Mouse (Mus musculus) adrenal gland, postnatal 36 days (tissue): ENCODE results near the gene Runx1. TPM values are rescaled to one million over a fixed set of nuclear protein-coding genes. Genes with fewer than 3 reads are reported as not detected.

Experiments
- DNase-seq, 2 experiments: peaks; one replicate each; pipeline ENCODE4 v3.0.0; 2021; ENCODE audit warnings: mixed read lengths in 1 of 2
- long read RNA-seq, 2 experiments: library from polyadenylated mRNA; stranded (forward); transcript quantifications; one replicate each; pipeline ENCODE4 v2.0.0; 2021; ENCODE audit warnings: borderline sequencing depth in 2 of 2
- total RNA-seq, 2 experiments: library from RNA; stranded (reverse); gene quantifications; 2 replicates each; pipeline ENCODE4 v1.2.3; 2021

Runx1 gene
- 1 to 10 TPM; 3.3 to 5.6 TPM for total RNA-seq
- long read RNA-seq, experiment 1: 0 reads
- long read RNA-seq, experiment 2: 0 reads

DNA sequence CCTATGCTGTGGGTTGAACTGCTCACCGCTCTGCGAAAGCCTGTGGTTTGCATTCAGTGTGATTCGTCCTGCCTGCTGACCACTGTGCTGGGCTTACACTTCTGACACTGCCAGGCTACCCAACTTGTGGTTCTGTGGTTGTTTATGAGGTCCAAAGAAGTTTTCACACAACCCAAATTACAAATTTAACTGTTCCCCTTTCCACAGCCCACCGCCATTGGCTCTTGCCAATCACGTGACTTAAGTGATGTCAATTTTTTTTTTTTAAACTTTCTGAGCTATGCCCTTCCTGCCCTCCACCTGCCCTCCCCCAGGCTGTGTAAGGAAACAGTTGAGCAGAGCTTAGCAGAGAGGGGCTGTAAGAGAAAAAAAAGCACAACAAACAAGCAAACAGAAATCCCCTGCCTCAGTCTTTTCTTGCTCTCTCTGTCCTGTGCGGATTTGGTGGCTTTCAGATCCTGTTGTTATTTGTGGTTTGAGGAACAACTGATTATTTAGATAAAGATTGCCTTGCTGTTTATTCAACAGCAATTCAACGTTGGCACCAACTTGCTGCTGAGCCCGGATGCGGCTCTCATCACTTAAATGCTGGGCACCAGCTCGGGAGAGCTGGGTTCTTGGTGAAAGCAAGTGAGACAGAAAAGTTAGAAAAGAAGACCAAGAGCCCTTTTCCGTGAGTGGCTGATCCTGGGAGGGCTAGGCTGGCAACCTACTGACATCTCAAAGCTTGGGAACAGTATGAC, at the start of gene Runx1:
TSS of gene Runx1 (minus strand) at position 242 of the 743 bp plus-strand sequence.
- DNase-seq: no peak

DNA sequence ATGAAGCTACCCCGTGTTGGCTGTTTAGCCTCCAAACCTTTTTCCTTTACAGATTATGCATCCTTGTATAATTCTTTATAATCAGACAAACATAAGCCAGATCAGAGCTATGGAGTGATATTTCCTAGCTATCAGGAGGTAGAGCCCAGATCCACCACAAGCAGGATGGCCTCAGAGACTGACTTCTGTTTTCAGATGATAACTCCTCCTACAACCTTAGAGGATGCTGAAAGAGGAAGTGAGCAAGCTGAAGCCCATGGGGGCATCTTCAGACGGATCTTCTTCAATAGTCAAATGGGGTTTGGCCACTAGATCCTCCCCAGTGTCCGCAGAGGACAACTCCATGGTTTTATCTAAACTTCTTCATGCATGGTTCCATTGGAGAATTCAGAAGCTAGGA, 48.1 kb upstream of the Runx1 start:
- DNase-seq: no peak

DNA sequence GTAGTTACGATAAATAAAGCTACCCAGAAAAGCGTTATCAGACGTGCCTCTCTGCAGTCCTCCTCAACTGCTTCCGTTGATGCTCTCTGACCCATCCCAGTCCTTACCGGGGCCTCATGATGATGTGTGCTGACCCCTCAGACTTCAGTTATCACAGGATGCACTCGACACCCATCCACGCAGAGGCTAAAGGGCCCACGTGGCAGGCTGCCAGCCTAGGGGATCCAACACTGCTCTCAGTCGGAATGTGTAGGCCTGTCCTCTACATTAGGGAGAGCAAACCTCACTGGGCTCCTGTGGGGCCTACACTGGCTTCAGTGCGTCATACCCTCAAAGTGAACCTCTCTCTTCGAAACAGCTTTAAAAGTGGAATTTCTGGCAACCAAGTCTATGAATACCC, 45.8 kb upstream of the Runx1 start:
- DNase-seq: no peak

DNA sequence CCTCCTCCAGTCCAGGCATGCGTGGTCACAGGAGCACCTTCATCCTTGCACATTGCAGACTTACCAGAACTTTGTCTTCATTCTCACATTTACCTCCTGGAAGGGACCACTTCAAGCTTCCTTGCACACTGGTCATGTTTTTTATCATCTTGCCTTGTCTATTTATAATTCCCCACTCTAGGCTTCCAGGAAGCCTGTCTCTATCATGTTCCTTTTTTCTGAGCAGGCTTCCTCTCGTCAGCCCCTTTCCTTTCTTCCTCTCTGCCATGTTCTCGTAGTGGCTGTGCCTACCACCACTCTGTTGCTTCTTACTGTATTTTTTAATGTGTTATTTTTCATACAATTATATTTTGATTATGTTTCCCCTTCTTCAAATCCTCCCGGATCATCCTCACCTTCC, 42.6 kb upstream of the Runx1 start:
- no peak for DNase-seq

DNA sequence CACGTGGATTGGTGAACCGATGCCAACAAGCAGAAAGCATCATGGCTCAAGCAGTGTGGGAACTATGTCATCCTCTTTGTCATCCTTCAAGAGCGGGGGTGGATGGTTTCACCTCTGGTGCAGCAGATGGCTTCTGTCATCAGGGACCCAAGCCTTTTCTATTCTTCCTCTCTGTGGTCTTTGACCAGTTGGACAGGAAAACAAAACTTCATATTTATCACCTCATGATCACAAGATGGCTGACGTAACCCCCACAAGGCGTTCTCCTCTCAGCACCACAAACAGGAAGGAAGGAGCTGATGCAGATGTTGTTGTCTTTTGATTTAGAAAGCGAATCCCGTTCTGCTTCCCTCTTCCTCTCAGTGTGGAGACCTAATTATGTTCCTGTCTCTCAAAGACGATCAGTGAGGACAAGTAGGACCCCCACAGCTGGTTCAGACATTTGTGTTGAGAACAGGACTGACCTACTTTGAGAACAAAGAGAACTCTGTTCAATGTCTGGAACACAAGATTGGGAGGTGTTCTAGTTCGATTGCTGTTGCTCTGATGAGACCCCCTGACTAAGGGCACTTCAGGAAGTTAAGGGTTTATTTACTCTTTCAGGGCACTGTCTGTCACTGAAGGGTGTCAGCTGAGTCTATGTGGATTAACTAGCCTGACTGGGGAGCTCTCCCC, 41.4 kb upstream of the Runx1 start:
- no peak for DNase-seq

DNA sequence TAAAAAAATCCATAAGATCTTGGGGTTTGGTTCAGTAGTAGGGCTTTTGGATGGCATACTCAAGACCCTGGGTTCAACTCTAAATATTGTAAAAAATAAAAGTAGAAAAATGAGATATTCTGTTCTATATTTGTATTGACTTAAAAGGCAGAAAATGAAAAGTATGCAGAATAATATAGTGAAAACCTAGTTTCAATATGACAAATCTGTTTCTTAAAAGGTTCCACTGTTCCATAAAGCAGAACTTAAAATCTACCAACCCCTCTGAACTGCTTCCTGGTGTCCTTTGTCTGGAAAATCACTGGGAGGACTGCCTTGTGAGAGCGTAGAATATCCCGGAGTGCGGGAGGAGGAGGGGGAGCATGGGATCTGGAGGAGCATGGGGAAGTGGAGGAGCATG, 39.4 kb upstream of the Runx1 start:
- no peak for DNase-seq

DNA sequence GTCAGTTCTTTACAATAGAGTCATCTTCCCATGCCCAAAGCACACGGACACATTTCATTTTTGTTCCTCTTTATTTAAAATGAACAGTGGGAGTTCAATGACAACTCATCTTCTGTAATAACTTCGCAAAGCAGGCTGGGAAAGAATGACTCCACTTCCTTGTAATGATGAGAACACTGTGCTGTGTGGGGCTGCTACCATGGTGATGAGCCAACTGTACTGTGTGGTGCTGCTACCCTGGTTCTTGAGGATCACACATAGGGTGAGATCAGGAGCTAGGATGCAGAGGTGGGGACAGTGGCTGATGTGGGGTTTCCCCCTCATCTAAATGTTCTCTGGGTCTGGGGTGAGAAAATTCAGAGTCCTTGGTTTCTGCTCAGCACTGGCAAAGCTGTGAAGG, 38.2 kb upstream of the Runx1 start:
- DNase-seq: no peak

DNA sequence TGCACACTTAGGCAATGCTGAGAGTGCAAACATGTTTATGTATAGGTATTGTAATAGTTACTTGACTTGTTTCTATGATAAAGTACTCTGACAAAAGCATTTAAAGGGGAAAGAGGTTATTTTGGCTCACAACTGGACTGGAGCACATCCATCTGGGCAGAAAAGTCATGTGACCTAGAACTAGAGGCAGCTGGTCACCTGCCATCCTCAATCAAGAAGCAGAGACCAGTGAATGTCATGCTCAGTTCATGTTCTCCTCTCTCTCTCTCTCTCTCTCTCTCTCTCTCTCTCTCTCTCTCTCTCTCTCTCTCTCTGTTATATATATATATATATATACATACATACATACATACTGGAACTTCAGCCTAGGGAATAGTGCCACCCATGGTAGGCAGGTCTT, 37.2 kb upstream of the Runx1 start:
- DNase-seq: no peak

DNA sequence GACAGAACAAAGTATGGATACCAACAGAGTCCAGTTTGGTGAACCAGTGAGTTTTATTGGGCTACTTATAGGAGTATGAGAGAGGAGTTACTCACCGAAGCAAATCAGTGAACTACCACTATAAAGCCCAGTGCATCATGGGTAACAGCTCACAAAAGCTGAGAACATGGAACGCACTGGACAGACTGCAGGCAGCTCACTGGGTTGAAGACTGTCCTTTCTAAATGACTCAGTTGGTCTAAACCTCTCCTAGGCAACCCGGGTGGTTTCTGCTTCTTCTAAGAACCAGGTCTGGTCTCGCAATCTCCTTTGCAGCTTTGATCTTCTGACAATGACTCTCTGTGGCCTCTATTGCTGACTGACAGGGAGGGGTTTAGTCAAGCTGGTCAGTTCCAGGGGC, 36.5 kb upstream of the Runx1 start:
- DNase-seq: no peak

GRCm38 (mm10) chr16:92861571-92861970, 35.6 kb upstream of the Runx1 start:
- DNase-seq: no peak

GRCm38 (mm10) chr16:92860649-92861048, 34.7 kb upstream of the Runx1 start:
- DNase-seq: no peak

DNA sequence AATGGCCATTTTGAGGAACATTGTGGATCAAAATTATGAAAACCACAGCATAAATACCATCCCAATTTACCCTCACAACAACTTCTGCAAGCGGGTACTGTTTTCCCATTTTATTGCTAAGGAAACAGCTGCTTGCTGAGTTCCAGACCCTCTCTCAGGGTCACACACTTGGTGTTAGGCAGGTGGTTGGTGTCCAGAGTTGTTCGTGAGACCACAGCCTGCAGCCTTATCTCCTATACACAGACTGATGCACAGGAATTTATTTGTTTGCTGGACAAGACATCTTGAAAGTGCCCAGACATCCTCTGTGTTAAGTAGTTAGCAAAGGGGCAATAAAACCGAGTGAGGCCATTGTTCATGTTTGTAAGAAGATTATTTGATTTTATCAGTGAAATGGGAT, 30.8 kb upstream of the Runx1 start:
- DNase-seq: no peak

DNA sequence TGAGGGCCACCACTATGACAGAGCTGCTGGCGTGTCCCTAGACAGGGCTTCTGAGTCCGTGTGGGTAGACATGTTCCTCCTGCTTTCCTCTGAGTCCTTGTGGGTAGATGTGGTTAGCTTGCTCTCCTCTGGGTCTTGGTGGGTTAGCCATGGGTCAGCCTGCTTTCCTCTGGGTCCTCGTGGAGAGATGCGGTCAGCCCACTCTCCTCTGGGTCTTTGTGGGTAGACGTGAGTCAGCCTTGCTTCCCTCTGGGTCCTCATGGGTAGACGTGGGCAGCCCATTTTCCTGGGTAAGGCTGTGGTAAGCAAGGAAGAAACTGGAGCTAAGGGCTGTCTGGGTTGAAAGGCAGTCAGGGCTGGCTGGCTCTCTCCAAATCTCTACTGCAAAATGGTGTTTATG, 26.3 kb upstream of the Runx1 start:
- no peak for DNase-seq

DNA sequence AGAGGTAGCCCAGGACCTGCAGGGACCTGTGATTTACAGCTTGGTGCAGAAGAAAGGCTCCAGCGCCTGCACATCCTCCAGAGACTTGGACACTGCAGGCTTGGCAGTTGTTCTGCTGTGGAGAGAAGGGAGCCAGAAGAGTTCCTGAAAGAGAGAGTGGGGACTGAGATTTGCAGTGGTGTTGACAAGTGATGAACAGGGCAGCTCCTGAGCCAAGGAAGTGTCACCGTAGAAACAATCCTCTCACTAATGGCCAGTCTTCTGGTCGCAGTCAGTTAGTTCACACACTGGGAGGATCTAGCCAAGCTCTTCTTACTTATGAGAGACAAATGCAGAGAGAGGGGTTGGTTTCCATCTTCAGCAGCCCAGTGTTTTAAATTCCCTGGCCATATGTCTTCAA, 24.5 kb upstream of the Runx1 start:
- DNase-seq: no peak

GRCm38 (mm10) chr16:92847762-92848300, 21.9 kb upstream of the Runx1 start:
- DNase-seq: peak; percentile 32 to 50

DNA sequence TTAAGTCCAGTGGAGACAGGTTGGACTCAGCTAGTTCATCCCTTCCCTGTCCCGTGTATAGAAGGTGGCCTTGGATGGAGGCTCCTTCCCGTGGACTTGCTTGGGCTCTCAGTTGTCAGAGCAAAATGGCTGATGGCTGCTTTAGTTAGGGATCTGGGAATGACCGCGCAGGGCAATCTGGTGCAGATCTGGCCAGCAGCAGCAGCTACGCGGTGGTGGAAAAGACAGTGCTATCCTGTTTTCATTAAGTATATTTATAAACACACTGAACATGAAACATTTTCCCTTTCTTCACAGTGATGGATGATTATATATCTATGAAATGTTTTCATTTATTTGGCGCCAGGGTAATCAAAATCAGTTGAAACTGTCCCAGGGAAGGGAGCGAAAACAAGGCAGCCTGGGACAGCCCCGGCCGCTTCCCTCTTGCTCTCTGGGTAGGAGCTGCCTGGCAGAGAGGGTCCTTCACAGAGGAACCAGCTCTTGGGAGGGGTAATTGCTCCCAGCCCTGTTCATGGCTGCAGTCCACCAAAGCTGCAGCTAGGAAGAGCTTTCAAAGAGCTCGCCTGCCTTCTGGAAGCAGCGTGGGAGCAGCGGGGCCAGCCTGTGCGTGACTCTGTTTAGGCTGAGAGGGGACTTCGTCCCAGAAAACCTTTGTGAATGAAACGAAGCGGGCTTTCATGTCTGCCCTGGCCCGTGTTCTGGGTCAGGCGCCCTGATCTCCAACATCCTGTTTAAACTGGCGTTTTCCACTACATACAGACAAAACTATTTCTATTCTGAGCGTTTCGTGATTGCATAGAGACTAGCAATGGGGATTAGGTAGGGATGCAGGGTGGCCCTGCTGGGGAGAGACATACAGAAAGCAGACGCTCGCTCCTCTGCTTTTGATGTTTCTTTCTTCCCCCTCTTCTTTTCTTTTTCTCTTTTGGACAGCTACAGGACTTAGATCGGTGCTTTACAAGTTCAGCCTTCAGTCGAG, 19.6 kb upstream of the Runx1 start:
- DNase-seq: no peak

DNA sequence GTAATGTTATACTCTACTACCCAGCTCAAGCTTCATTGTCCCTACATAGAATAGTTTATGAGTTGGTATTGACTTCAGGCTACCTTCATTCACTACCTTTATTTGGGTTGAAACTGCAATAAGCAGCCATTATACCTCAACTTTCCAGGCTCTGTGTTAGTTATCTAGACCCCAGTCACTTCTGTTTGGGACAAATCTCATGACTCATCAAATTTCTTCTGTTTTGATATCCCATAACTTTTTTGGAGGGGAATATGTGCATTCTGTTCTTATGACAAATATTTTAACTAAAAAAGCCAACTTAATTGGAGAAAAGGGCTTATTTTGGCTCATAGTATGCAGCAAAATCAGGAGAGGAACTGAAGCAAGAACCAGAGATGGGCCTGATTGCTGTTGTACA, 12.8 kb upstream of the Runx1 start:
- DNase-seq: no peak

DNA sequence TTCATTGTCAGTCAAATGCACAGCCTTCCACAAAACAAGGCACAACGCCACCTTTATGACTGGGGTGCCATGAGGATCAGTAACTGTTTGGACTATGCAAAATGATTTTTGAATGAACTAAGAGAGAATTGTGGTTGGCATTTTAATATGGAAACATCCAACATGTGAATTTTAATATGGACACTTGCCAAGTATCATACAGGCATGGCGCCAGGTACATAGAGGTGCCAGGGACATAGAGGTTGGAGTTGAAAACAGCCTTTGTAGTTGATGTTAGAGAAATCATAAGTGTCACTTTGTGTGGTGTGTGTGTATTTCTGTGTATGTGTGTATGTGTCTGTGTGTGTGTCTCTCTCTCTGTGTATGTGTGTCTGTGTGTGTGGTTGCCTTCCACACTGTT, 5.4 kb upstream of the Runx1 start:
- DNase-seq: no peak

DNA sequence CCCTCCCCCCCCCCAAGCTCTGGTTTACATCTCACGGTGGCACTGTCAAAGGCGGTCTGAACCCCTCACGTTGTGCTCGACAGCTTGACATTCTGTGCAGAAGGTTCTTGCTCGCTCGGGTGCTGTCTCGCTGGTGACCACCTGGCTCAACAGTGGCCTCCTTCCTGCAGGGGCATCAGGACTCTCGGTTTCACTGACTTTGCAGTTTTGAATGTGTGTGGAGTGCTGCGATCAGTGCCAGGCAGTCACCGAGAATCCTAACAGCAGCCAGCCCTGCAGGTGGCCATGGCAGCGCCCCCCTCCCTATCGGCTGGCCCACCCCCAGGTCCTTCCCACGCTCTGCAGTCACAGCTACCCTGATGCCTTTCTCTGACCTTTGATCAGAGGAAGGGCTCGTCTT, 4.5 kb upstream of the Runx1 start:
- DNase-seq: no peak

GRCm38 (mm10) chr16:92828308-92828862, 2.4 kb upstream of the Runx1 start:
- no peak for DNase-seq

DNA sequence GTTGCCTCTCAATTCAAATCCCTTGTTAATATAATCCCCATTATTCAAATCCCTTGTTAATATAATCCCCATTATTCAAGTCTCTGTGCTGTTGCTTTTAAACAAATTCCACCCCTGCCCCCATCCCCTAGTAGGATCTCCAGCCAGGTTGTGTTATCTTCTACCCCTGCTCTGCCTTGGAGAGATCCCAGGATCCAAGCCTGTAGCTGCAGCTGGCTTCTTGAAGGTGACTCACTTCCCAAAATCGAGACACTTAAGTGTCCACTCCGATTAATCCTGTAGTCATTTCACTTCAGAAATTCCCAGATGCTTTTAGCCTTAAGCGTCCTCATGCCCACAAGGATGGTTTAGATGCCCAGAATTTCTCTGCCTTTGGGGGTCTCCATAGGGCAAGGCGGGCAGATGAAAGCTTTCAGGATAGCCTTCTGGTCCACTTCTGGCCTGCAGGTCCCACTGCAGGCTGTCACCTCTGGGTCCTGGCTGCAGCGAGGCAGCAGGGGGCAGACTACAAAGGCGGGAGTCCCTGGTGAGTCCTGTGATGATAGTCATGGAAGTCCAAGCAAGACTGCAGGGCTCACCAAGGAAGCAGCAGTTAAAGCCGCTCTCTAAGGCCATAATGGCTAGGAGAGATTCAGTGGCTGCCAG, 1.8 kb upstream of the Runx1 start:
- DNase-seq: peak; percentile 44 to 68

GRCm38 (mm10) chr16:92826683-92827082, 734 bp upstream of the Runx1 start:
- no peak for DNase-seq
